ENCODE assay signal across 8 mouse cellular contexts in genomic region chr7:43680960-43681359, GRCm38 (mm10). TPM values are rescaled to one million over a fixed set of nuclear protein-coding genes. Genes with fewer than 3 reads are reported as not detected.
DNase-seq lines count a peak whose midpoint lies in the region; ATAC-seq and TF ChIP-seq lines count a peak whose summit lies in the region.

No protein-coding gene starts in this region.

- H3K27me3 ChIP-seq in forebrain, embryonic 13.5 days, result no peaks in the 10 kb centered on the region
- no peaks in the 10 kb centered on the region for H3K27me3 ChIP-seq in intestine, embryonic 16.5 days (replicated peaks; ENCODE audit: control insufficient read depth, insufficient read depth, low read length)
- no peaks in the 10 kb centered on the region for H3K27me3 ChIP-seq in liver, adult 2 months (ENCODE audit: control insufficient read depth, insufficient read depth, low read length)

- no peak overlapping the region for H3K9ac ChIP-seq in forebrain, embryonic 13.5 days
- no peak overlapping the region for H3K9ac ChIP-seq in intestine, embryonic 16.5 days (ENCODE audit: low read depth, low read length)
- no peak overlapping the region for H3K9ac ChIP-seq in liver, adult 2 months (ENCODE audit: low read depth, low read length)

- peaks cover 27% of the 10 kb centered on the region for H3K36me3 ChIP-seq in forebrain, embryonic 13.5 days (ENCODE audit: poor library complexity, severe bottlenecking)
- peaks cover 21% of the 10 kb centered on the region for H3K36me3 ChIP-seq in intestine, embryonic 16.5 days (ENCODE audit: control insufficient read depth, insufficient read depth, low read length)
- peaks cover 2% of the 10 kb centered on the region; the same call in 1 of the 2 replicates for H3K36me3 ChIP-seq in liver, adult 2 months (ENCODE audit: control insufficient read depth, insufficient read depth, low read length)

- no peak overlapping the region for H3K27ac ChIP-seq in forebrain, embryonic 13.5 days
- no peak overlapping the region for H3K27ac ChIP-seq in intestine, embryonic 16.5 days (ENCODE audit: low read length)
- H3K27ac ChIP-seq in liver, adult 2 months (replicated peaks; ENCODE audit: insufficient read depth, low read depth, low read length), result no peak overlapping the region

- peak; percentile 57 to 61 for DNase-seq in left cerebral cortex, adult 18-20 months (ENCODE audit: low spot score in 2 of 2)
- no peak for DNase-seq in left cerebral cortex, adult 11 months (ENCODE audit: low spot score)
- DNase-seq in adrenal gland, postnatal 14 days, result peak; percentile 82
- DNase-seq in liver, adult 2 months (ENCODE audit: extremely low read depth, low read depth, low spot score), result no peak
- DNase-seq in neural tube, embryonic 10.5 days (ENCODE audit: extremely low spot score, low spot score), result peak; percentile 71
- peak; percentile 45 for DNase-seq in thymus, postnatal 25 days

- 21% methylated on average over 5 of the region's 5 CpGs for WGBS in forebrain, embryonic 13.5 days
- 16% methylated on average over 5 of the region's 5 CpGs for WGBS in intestine, embryonic 16.5 days
- 30% methylated on average over 5 of the region's 5 CpGs for WGBS in liver, adult 2 months

- H3K4me2 ChIP-seq in forebrain, embryonic 13.5 days, result no peak overlapping the region
- no peak overlapping the region for H3K4me2 ChIP-seq in intestine, embryonic 16.5 days (ENCODE audit: low read depth, low read length)

- no peaks in the 10 kb centered on the region for H3K9me3 ChIP-seq in forebrain, embryonic 13.5 days (replicated peaks)
- H3K9me3 ChIP-seq in intestine, embryonic 16.5 days (ENCODE audit: control insufficient read depth, low read length), result peaks cover 7% of the 10 kb centered on the region; the same call in 1 of the 2 replicates

- H3K4me3 ChIP-seq in forebrain, embryonic 13.5 days, result no peak overlapping the region
- no peak overlapping the region for H3K4me3 ChIP-seq in intestine, embryonic 16.5 days (ENCODE audit: low read length)
- H3K4me3 ChIP-seq in liver, adult 2 months (ENCODE audit: insufficient read depth, low read depth, low read length), result no peak overlapping the region

- no peaks in the 10 kb centered on the region for H3K79me2 ChIP-seq in liver, adult 2 months (ENCODE audit: control insufficient read depth, insufficient read depth, low read length)

- peak; percentile 85 for TF ChIP-seq CTCF in liver, adult 2 months (IDR thresholded peaks at IDR 0.05; ENCODE audit: low read depth, low read length)

- no peaks in the 10 kb centered on the region for H3K4me1 ChIP-seq in forebrain, embryonic 13.5 days
- H3K4me1 ChIP-seq in intestine, embryonic 16.5 days (ENCODE audit: control insufficient read depth, insufficient read depth, low read length), result no peaks in the 10 kb centered on the region
- no peaks in the 10 kb centered on the region for H3K4me1 ChIP-seq in liver, adult 2 months (ENCODE audit: control insufficient read depth, insufficient read depth, low read length)

- TF ChIP-seq POLR2A in liver, adult 2 months (IDR thresholded peaks at IDR 0.05; ENCODE audit: extremely low read depth, insufficient read depth, low read length), result no peak

- peak; percentile 54; the same call in 1 of the 2 replicates for ATAC-seq in forebrain, embryonic 13.5 days
- ATAC-seq in intestine, embryonic 16.5 days, result peak; percentile 47; the same call in 1 of the 2 replicates

RNA-seq across cellular contexts. Expression of gene Ctu1, which starts 9.1 kb away (rescaled TPM):
- 1 to 10 TPM; 9.0 to 9.5 TPM for total RNA-seq in left cerebral cortex, adult 18-20 months (2021)
- total RNA-seq in adrenal gland, postnatal 14 days (2021), result 9.3 and 10.1 TPM in 2 replicates
- polyA plus RNA-seq in forebrain, embryonic 13.5 days (2015; fragmentation: Nextera tagmentation; extraction: Ambion mirVana), result 20.2 and 23.1 TPM in 2 replicates
- polyA plus RNA-seq in intestine, embryonic 16.5 days (2015; fragmentation: Nextera tagmentation; extraction: Ambion mirVana), result 11.2 and 11.7 TPM in 2 replicates
- 2.4 and 3.2 TPM in 2 replicates for total RNA-seq in liver, adult 2 months (2014; rRNA removed)
- polyA plus RNA-seq in liver, adult 2 months (2012; rRNA removed), result 5.1 and 5.8 TPM in 2 replicates

RNA-seq across cellular contexts. Expression of gene Klk14, which starts 9.3 kb away (rescaled TPM):
- total RNA-seq in left cerebral cortex, adult 18-20 months (2021), result not detected
- not detected in 2 replicates for total RNA-seq in adrenal gland, postnatal 14 days (2021)
- not detected in 2 replicates for polyA plus RNA-seq in forebrain, embryonic 13.5 days (2015; fragmentation: Nextera tagmentation; extraction: Ambion mirVana)
- 0.11 and 0.33 TPM in 2 replicates for polyA plus RNA-seq in intestine, embryonic 16.5 days (2015; fragmentation: Nextera tagmentation; extraction: Ambion mirVana)
- total RNA-seq in liver, adult 2 months (2014; rRNA removed), result not detected in 2 replicates
- polyA plus RNA-seq in liver, adult 2 months (2012; rRNA removed), result not detected in 2 replicates

RNA-seq across cellular contexts. Expression of gene Siglece, which starts 21.0 kb away (rescaled TPM):
- total RNA-seq in left cerebral cortex, adult 18-20 months (2021), result under 1 TPM; 0.82 to 0.91 TPM
- 1.1 and 1.4 TPM in 2 replicates for total RNA-seq in adrenal gland, postnatal 14 days (2021)
- polyA plus RNA-seq in forebrain, embryonic 13.5 days (2015; fragmentation: Nextera tagmentation; extraction: Ambion mirVana), result 0.17 and 0.28 TPM in 2 replicates
- 1.6 TPM in 2 replicates for polyA plus RNA-seq in intestine, embryonic 16.5 days (2015; fragmentation: Nextera tagmentation; extraction: Ambion mirVana)
- 2.1 and 3.0 TPM in 2 replicates for total RNA-seq in liver, adult 2 months (2014; rRNA removed)
- polyA plus RNA-seq in liver, adult 2 months (2012; rRNA removed), result 2.2 and 4.5 TPM in 2 replicates

RNA-seq across cellular contexts. Expression of gene Klk13, which starts 31.4 kb away (rescaled TPM):
- total RNA-seq in left cerebral cortex, adult 18-20 months (2021), result not detected
- total RNA-seq in adrenal gland, postnatal 14 days (2021), result not detected in 2 replicates
- polyA plus RNA-seq in forebrain, embryonic 13.5 days (2015; fragmentation: Nextera tagmentation; extraction: Ambion mirVana), result not detected in 2 replicates
- 0.27 and 0.33 TPM in 2 replicates for polyA plus RNA-seq in intestine, embryonic 16.5 days (2015; fragmentation: Nextera tagmentation; extraction: Ambion mirVana)
- total RNA-seq in liver, adult 2 months (2014; rRNA removed), result not detected in 2 replicates
- polyA plus RNA-seq in liver, adult 2 months (2012; rRNA removed), result not detected in 2 replicates

RNA-seq across cellular contexts. Expression of gene Ceacam18, which starts 46.5 kb away (rescaled TPM):
- not detected for total RNA-seq in left cerebral cortex, adult 18-20 months (2021)
- total RNA-seq in adrenal gland, postnatal 14 days (2021), result 0.22 TPM in 1 of 2 replicates, not detected in the other
- not detected in 2 replicates for polyA plus RNA-seq in forebrain, embryonic 13.5 days (2015; fragmentation: Nextera tagmentation; extraction: Ambion mirVana)
- polyA plus RNA-seq in intestine, embryonic 16.5 days (2015; fragmentation: Nextera tagmentation; extraction: Ambion mirVana), result 9.9 and 10.1 TPM in 2 replicates
- not detected in 2 replicates for total RNA-seq in liver, adult 2 months (2014; rRNA removed)
- polyA plus RNA-seq in liver, adult 2 months (2012; rRNA removed), result not detected in 2 replicates

Comparison
In these comparisons a context has a peak if more than half of its experiments do, and no peak if none do; other contexts are left out.
1. DNase-seq: peak in left cerebral cortex, adult 18-20 months (2 of 2), adrenal gland, postnatal 14 days (single experiment), neural tube, embryonic 10.5 days (single experiment) and thymus, postnatal 25 days (single experiment); none in left cerebral cortex, adult 11 months (single experiment) and liver, adult 2 months (single experiment).